Mouse (Mus musculus): ENCODE data around the gene Gnptg. TPM values are rescaled to one million over a fixed set of nuclear protein-coding genes. Genes with fewer than 3 reads are reported as not detected.
A peak's percentile ranks its signal among the peaks of the same experiment; 100 is the strongest.

The Gnptg gene
- total RNA-seq (2014; rRNA removed) = 91.3 and 109 TPM in 2 replicates
- polyA plus RNA-seq (2015; fragmentation: Nextera tagmentation; extraction: Ambion mirVana) = 119 and 121 TPM in 2 replicates

- DNase-seq (peak; percentile 92), ATAC-seq (peak; percentile 94)
- peaks cover 11% of the 10 kb centered on the region for H3K4me1 ChIP-seq (ENCODE audit: insufficient read depth)
- peaks cover 44% of the 10 kb centered on the region for H3K36me3 ChIP-seq (ENCODE audit: insufficient read depth)
- peak within 1 kb of the TSS; percentile 92 for H3K4me2 ChIP-seq (ENCODE audit: low read depth)
- no peak for TF ChIP-seq CTCF (IDR thresholded peaks at IDR 0.05; ENCODE audit: low read depth)
- no peaks in the 10 kb centered on the region for H3K27me3 ChIP-seq (ENCODE audit: insufficient read depth, low read length)
- H3K9me3 ChIP-seq (ENCODE audit: low read length) = no peaks in the 10 kb centered on the region
- peak within 1 kb of the TSS; percentile 76 for H3K27ac ChIP-seq (ENCODE audit: low read depth, low read length)
- peak within 1 kb of the TSS; percentile 70 for H3K9ac ChIP-seq
- WGBS = 1% methylated on average over 80 of the region's 80 CpGs
- H3K4me3 ChIP-seq (ENCODE audit: low read depth, low read length) = peak within 1 kb of the TSS; percentile 82
Measured at GRCm38 (mm10) chr17:25239695-25240636, at the start of gene Gnptg, which contains the start of gene Tsr3. Gnptg (minus strand) TSS chr17:25240124. Tsr3 (plus strand) TSS chr17:25240170.

GRCm38 (mm10) chr17:25288842-25289241, 48.9 kb upstream of the Gnptg start:
- H3K9me3 ChIP-seq (ENCODE audit: low read length) = no peaks in the 10 kb centered on the region
- H3K36me3 ChIP-seq (ENCODE audit: insufficient read depth) = no peaks in the 10 kb centered on the region
- no peak overlapping the region for H3K4me3 ChIP-seq (ENCODE audit: low read depth, low read length)
- no peak overlapping the region for H3K27ac ChIP-seq (ENCODE audit: low read depth, low read length)
- H3K4me1 ChIP-seq (ENCODE audit: insufficient read depth) = no peaks in the 10 kb centered on the region
- ATAC-seq = 0 out of 2 replicates have a peak, but pooled peaks have one; percentile 55
- TF ChIP-seq CTCF (IDR thresholded peaks at IDR 0.05; ENCODE audit: low read depth) = peak; percentile 78
- H3K4me2 ChIP-seq (ENCODE audit: low read depth) = no peak overlapping the region
- no peaks in the 10 kb centered on the region for H3K27me3 ChIP-seq (ENCODE audit: insufficient read depth, low read length)
- DNase-seq = peak; percentile 58
- no peak overlapping the region for H3K9ac ChIP-seq
- WGBS = 31% methylated on average over 4 of the region's 4 CpGs

- Histone ChIP-seq H3K9me3 (ENCODE audit: low read length) (no peaks in the 10 kb centered on the region), H3K4me2 (ENCODE audit: low read depth) (no peak overlapping the region), H3K4me1 (ENCODE audit: insufficient read depth) (no peaks in the 10 kb centered on the region), H3K9ac (no peak overlapping the region), H3K27ac (ENCODE audit: low read depth, low read length) (no peak overlapping the region), H3K27me3 (ENCODE audit: insufficient read depth, low read length) (no peaks in the 10 kb centered on the region), H3K4me3 (ENCODE audit: low read depth, low read length) (no peak overlapping the region), H3K36me3 (ENCODE audit: insufficient read depth) (no peaks in the 10 kb centered on the region)
- peak; percentile 68 for DNase-seq
- ATAC-seq = peak; percentile 18; the same call in 1 of the 2 replicates
- WGBS = 16% methylated on average over 3 of the region's 3 CpGs
- TF ChIP-seq CTCF (IDR thresholded peaks at IDR 0.05; ENCODE audit: low read depth) = peak; percentile 86
Measured at GRCm38 (mm10) chr17:25285033-25285432, 45.1 kb upstream of the Gnptg start.

- ATAC-seq (no peak), DNase-seq (no peak)
- WGBS = 45% methylated on average over 11 of the region's 11 CpGs
- H3K27ac ChIP-seq (ENCODE audit: low read depth, low read length) = no peak overlapping the region
- H3K4me1 ChIP-seq (ENCODE audit: insufficient read depth) = no peaks in the 10 kb centered on the region
- no peak overlapping the region for H3K4me3 ChIP-seq (ENCODE audit: low read depth, low read length)
- TF ChIP-seq CTCF (IDR thresholded peaks at IDR 0.05; ENCODE audit: low read depth) = no peak
- H3K27me3 ChIP-seq (ENCODE audit: insufficient read depth, low read length) = no peaks in the 10 kb centered on the region
- H3K36me3 ChIP-seq (ENCODE audit: insufficient read depth) = no peaks in the 10 kb centered on the region
- H3K9me3 ChIP-seq (ENCODE audit: low read length) = no peaks in the 10 kb centered on the region
- H3K9ac ChIP-seq = no peak overlapping the region
- no peak overlapping the region for H3K4me2 ChIP-seq (ENCODE audit: low read depth)
Measured at GRCm38 (mm10) chr17:25282133-25282532, 42.2 kb upstream of the Gnptg start.

- Histone ChIP-seq H3K4me3 (ENCODE audit: low read depth, low read length) (no peak overlapping the region), H3K27ac (ENCODE audit: low read depth, low read length) (no peak overlapping the region), H3K27me3 (ENCODE audit: insufficient read depth, low read length) (no peaks in the 10 kb centered on the region), H3K9ac (no peak overlapping the region), H3K36me3 (ENCODE audit: insufficient read depth) (no peaks in the 10 kb centered on the region; the same call in 1 of the 2 replicates), H3K4me1 (ENCODE audit: insufficient read depth) (peaks cover 14% of the 10 kb centered on the region), H3K4me2 (ENCODE audit: low read depth) (no peak overlapping the region), H3K9me3 (ENCODE audit: low read length) (no peaks in the 10 kb centered on the region)
- no peak for DNase-seq
- 95% methylated on average over 3 of the region's 3 CpGs for WGBS
- TF ChIP-seq CTCF (IDR thresholded peaks at IDR 0.05; ENCODE audit: low read depth) = no peak
- ATAC-seq = no peak
Measured at GRCm38 (mm10) chr17:25275833-25276232, 35.9 kb upstream of the Gnptg start.

GRCm38 (mm10) chr17:25274571-25275346, 34.8 kb upstream of the Gnptg start, which contains the start of gene Ube2i:
Ube2i (minus strand) TSS chr17:25274622.
- H3K9me3 ChIP-seq (ENCODE audit: low read length) = no peaks in the 10 kb centered on the region
- H3K27ac ChIP-seq (ENCODE audit: low read depth, low read length) = peak within 1 kb of the TSS; percentile 98
- ATAC-seq = no peak
- peak within 1 kb of the TSS; percentile 89 for H3K4me2 ChIP-seq (ENCODE audit: low read depth)
- 78% methylated on average over 9 of the region's 9 CpGs for WGBS
- DNase-seq = no peak
- H3K27me3 ChIP-seq (ENCODE audit: insufficient read depth, low read length) = no peaks in the 10 kb centered on the region
- peak within 1 kb of the TSS; percentile 99 for H3K9ac ChIP-seq
- peaks cover 21% of the 10 kb centered on the region for H3K4me1 ChIP-seq (ENCODE audit: insufficient read depth)
- peaks cover under 1% of the 10 kb centered on the region; the same call in 1 of the 2 replicates for H3K36me3 ChIP-seq (ENCODE audit: insufficient read depth)
- TF ChIP-seq CTCF (IDR thresholded peaks at IDR 0.05; ENCODE audit: low read depth) = no peak
- H3K4me3 ChIP-seq (ENCODE audit: low read depth, low read length) = peak within 1 kb of the TSS; percentile 94

All from forebrain, postnatal 0 days (tissue).